Mouse (Mus musculus) heart, adult 11 months (tissue): ENCODE data around the gene Cxcr4.
A peak's percentile ranks its signal among the peaks of the same experiment; 100 is the strongest.

ENCODE experiments used
- DNase-seq: peaks from one replicate; pipeline ENCODE4 v3.0.0; 2022

Gene Cxcr4

DNA sequence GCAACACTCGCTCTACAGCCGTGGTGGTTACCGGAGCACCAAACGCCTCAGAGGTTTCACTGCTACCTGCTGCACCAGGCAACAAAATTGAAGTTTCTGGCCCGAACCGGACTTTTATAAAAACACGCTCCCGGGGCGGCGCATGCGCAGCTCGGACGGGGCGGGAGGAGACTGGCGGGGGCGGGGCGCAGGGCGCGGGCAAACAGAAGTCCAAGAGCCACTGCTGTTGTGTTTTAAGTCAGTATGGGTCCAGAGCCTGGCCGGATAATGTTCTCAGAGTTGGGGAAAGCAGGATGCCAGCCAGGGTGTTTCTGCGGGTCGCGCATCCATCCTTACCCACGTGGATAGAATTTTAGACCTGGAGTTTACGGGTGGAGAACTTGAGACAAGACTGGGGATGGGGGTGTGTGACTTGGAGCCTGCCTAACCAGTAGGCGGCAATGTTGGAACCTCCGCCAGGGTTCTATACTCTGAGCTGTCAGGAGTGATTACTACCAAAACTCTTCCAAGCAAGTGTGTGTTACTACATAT, at the start of gene Cxcr4:
Gene Cxcr4, minus strand, starts transcription at position 83 of the 531 bp plus-strand sequence.
- peak; percentile 99 for DNase-seq

DNA sequence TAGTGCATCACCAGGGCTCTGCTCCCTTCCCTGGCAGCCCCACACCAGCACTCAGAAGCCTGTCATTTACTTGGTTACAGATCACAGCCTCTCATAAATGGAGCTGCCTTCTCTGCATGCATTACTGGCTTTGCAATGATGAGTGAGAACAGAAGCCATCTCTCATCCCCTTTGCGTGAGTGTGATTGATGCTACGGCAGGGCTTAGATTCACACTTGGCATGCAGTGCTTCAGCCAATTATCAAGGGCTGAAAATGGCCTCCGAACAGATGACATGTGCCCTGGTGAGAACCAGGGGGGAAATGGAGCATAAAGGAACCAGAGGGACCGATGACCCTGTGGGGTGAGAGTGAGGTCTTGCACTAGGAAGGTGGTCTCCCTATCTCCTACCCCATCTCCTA, 47.6 kb upstream of the Cxcr4 start:
- no peak for DNase-seq

DNA sequence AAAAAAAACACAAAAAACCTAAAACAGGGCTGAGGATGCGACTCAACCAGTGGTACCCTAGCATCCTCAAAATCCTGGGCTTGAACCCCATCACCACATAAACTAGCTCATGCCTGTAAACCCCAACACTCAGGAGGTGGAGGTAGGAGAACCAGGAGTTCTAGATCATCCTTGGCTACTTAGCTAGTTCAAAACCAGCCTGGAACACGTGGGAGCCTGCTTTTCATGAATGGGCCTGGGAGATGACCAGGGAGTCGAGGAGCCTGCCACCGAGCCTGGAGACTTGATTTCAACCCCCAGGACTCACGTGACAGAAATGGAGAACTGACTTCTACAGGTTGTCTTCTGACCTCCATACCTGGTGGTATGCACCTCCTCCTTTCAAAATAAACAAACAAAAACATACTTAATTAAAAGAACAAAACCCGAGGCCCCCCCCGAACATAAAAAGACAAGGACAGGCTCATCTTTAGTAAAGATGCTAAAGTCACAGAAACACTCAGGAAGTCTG, 45.2 kb upstream of the Cxcr4 start:
- DNase-seq, result no peak

DNA sequence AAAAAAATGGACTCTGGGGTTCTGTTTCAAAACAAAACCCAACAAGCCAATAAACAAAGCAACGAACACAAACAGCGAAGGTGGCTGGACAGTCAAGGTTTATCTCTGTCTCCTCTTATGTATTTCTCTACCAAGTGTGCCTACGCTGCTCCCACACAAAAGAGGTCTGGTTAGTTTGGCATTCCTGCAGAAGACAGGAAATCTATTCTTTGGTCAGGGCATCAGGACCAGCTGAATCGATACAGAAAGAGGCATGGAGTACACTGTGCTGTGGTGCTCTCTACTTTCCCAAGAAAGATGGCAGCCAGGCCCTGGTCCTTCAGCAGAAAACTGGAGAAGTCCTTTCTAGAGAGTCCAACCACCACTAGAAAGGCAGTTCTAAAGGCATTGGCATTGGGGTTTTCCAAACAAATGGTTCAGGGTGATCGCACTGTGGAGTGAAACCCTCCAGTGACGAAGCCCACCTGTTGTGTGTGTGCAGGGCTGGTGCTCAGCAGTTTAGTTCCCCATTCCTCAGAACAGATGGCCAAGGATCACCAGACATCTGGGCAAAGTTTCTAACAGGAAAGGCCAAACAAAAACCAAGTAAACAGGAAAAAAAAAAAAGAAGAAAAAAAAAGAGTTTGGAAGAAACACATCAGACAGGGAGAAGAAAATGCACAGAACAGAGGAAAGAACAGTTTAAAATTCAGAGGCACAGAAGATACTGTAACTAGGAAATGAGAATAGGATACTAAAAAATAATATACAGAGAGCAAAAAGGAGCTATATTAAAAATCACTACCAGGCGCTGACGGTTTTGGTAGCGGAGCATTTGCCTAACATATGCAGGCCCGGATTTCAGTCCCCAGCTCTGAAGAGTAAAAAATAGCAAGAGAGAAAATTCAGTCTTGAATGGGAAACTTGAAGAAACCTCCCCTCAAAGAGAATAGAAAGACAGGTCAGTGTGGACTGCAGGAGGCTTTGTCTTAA, 44.5 kb upstream of the Cxcr4 start:
- no peak for DNase-seq

DNA sequence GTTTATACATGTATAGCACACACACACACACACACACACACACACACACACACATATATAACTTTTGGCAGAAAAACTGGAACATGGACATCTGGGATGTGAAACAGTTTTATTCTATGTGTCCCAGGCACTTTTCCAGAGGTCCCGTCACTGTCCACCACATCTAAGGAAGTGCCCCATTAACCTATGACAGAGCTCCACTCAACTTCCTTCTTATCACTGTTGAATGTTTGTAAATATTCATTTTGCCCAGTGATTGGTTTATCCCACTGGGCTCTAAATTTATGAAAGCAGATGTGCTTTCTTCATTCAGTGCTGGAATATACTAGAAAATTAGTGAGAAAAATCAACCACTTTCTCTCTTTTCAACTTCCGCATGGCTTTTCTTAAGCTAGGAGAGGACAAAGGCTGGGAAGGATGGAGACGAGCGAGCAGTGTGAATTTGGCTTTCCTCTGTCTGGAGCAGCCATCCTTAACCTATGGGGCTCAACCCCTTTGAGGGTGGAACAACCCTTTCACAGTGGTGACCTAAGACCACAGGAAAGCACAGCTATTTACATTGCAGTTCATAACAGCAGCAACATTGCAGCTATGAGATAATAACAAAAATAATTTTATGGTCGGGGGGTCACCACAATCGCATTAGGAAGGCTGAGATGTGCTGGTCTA, 41.8 kb upstream of the Cxcr4 start:
- DNase-seq, result no peak

DNA sequence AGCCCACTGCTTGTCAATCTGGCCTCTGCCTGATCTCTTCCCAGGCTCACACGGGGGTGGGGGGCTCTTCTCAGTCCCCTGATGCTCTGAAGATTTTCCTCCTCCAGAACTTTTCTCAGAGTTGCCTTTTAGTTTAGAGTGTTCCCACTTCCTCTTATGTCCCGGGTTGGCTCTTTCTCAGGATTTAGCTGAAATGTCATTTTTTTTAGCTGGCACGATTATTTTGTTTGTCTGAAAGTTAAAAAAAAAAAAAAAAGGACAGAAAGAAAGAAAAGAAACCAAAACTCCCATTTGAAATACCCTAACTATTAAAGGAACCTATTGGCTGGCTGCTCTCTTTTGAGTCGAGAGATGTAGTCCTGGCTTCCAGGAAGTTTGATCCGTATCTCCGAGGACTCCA, 40.4 kb upstream of the Cxcr4 start:
- DNase-seq, result no peak

DNA sequence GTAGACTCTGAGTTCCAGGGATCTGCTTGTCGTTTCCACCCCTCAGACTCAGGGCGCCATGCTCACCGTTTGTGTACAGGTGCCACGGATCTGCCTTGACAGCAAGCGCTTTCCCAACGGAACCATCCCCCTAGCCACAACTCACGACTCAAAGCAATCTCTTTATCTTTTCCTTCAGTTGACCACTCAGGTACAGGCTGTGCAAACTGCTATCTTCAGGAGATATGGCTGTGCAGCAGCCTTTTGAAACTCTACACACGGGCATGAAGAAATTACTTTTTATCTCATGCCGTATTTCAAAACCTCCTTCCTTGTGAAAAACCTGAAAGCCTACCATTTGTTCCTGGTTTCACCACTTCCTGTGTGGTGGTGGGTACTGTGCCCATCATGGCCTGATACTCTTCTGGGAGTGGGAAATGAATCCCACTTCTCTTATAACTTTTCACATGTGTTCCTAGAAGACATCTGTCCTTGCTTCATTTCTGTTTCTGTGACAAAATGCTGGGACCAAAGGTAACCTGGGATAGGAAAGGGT, 34.1 kb upstream of the Cxcr4 start:
- no peak for DNase-seq

DNA sequence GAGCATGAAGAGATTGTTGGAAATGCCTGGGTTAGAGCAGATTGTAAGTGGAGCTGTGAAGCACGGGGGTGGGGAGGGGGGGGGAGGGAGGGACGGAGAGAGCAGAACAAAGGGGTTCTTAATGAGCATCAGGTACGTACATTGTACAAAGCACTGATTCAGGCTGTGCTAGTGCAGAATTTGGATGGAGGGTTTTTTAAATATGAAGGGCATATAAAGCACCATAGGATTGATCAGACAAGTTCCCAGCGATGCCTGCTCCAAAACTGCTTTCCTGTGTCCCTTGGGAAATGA, 31.4 kb upstream of the Cxcr4 start:
- DNase-seq, result no peak

DNA sequence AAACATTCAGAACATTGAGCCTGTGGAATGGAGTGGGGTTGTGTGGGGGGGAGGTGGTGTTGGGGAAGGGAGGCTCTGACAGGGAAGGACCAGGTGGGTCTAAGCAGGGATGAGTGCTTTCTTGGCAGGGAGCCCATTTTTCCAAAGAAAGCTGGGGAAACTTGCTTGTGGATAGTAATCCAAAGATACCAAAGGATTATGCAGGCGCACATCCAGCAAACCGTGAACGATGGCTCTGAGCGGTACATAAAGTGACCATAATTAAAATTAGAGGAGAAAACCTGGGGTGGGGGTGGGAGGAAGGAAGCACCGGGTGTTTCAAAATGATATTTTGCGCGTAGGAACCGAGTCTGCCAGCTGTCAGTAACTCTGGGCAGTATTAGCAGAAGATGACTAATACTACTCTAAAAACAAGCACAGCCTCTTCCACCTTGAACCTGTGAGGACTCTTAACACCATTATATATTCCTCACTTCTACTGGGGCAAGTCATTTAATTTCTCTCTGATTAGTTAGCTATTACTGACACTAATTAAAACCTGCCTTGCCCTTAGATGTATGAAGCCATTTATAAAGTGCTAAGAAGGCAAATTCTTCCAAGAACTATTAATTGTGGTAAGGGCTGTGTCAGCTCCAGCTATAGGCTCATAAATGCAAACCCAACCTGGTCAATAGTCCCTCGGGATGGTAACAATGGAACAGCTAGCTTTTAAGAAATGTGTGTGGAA, 30.9 kb upstream of the Cxcr4 start:
- DNase-seq, result no peak

DNA sequence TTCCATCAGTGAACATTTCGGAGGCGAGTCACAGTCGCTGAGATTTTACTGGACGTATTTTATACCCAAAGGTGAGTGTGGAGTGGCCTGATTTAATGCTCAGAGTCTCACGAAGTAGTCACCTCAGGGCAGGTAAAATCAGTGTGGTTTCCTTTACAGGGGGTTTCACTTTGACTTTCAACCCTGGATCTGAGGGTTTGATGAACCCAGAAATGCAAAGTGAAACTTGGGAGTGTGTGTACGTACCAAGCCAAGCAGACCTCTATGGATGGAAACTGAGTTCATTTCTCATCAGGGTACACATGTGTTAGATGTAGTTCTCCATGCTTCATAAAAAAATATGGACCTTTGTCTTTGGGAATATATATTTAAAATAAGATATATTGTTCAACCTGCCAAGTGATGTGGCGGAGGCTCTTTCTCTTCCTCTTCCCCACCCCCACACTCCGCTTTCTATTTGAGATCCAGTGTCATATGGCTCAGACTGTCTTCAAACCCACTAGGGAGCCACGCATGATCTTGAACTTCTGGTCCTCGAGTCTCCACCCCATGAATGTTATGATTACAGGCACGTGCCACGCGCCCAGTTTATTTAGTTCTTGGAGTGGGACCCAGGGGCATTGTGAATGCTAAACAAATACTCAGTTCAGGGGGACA, 25.7 kb upstream of the Cxcr4 start:
- no peak for DNase-seq

DNA sequence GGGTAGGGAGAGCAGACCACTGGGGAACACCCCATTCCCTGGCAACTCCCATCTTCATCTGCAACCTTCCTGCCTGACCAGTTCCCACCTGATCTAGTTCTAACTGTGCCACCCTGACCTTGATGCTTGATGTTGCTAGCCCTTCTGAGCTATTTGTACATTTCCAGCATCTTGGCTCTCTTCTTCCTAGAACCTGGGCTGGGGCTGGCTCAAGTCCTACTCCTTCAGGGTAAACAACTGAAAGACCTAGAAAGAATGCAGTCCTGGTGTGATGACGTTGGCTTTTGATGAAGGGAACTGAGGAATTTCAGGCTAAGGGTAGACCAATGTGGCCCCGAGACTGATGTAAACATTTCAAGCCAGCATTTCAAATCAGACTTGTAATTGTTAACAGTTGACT, 24.5 kb upstream of the Cxcr4 start:
- no peak for DNase-seq

DNA sequence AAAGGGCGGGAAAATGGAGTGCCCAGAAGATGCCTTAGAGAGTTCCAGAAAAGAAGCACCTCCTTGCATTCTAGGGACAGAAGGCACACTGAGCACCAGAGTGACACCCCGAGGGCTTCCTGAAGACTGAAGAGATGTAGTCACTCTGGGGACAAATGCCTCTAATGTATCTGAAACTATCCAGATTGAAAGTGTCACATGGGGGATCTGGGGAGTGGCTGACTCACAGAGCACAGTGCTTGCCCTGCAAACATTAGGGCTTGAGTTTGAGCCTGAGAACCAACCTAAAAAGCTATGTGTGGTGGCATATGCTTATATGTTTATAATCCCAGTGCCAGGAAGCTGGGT, 23.3 kb upstream of the Cxcr4 start:
- DNase-seq, result no peak

DNA sequence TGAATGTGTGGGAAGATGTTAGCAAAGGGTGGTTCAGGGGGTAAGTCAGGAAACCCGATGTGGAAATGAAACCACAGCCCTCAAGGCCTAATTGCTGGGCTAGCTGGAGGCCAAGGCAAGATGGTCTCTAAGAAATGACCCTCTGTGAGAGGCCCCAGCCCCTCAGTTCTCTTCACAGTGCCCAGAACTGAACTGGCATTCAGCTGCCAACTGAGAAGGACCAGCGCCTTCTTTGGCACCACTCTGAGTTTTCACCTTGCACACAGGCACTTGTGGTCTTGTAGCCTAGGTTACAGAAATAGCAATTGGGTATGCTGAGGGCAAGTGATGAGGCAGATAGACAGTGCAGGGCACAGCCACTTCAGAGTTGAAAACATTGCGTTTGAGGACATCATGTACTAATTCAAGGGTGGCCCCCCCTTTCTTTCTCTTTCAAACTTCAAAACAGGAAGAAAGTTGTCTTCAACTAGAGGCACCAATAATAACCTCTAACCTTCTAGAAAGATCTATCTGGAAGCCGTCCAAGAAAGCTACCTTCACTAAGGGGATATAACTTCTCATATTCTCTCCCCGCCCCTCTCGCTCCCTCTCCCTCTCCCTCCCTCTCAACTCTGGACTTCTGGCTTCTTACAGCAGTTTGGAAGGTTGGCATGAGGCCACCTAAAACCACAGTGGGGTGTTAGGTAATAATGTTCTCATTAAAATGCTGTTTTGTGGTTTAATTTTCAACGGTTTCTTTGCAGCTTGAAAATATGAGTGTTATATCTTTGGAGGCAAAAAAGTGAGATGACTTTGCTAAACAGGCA, 22.8 kb upstream of the Cxcr4 start:
- peak; percentile 96 for DNase-seq

DNA sequence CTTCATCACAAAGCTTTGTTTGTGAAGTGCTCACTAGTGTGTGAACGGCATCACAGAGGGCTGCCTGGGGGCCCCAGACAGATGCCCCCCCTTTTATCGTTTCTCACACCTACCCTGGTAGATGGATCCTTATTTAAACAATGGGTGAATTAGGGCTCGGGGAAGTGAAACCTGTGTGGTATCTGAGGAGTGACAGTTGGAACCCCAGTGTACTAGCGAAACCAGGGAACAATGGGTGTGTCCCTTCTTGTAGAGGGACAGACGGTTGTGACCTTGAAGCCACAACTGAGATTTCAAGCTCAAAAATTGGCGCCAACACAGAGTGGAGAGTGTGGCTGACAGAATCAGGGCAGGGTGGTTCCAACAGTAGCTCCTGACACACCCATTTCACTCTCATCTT, 16.0 kb upstream of the Cxcr4 start:
- DNase-seq, result peak; percentile 94

DNA sequence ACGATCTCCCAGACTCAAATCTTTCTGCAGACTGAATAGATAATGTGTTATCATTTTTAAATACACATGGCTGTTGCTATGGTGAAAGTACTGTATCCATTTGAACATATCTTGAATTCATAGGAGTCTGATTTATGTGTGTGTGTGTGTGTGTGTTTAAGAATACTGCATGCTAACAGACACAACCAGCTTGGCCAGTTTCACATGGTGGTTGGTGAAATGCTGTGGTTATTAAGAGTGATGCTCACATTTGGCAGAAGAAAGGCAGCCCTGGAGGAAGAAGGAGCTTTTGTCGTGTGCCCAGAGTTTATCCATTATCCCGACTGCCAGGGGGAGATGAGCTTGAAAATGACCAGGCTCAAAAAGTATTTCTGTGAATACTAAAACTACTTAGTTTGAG, 15.3 kb upstream of the Cxcr4 start:
- peak; percentile 53 for DNase-seq

DNA sequence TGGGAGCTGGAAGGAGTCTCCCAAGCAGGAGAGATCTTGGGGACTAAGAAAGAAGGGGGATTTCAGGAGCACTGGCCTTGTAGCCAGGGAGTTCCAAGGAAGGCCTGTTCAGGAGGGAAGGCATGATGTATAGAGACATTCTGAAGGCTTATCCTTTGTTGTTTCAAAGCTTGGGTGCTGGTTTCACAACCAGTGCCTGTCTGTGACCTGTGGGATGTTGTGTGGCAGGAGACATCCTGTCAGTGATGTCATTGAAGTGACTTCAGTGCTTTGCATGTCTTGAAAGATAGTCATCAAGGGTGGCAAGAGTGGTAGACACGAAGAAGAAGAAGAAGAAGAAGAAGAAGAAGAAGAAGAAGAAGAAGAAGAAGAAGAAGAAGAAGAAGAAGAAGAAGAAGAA, 13.7 kb upstream of the Cxcr4 start:
- DNase-seq, result peak; percentile 64

DNA sequence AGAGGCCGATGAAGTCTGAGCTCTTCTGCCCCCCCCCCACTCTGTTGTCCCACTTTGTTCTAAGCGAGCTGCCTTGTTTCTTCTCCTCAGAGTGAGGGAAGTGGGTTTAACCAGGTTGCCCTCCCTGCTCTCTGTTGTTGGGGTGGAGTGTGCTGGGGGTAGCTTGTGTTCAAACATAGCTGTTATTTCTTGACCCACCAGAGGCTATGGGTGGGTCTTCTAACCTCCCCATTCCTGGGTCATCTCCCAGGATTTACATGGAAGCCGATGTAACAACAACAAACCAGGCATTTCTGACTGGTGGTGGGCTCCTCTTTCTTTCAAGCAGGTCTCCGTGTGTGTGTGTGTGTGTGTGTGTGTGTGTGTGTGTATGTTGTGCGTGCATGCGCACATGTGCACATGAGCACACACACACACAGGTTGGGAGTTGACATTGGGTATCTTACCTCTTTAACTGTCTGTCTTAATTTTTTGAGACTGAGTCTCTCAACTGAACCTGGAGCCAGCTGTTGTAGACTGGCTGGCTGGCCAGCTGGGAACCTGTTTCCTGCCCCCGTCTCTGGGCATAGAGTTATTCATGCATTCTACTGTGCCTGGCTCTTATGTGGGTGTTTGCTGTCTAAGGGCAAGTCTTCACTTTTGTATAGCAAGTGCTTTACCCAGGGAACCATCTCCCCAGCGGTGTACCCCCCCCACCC, 10.7 kb upstream of the Cxcr4 start:
- DNase-seq, result no peak

DNA sequence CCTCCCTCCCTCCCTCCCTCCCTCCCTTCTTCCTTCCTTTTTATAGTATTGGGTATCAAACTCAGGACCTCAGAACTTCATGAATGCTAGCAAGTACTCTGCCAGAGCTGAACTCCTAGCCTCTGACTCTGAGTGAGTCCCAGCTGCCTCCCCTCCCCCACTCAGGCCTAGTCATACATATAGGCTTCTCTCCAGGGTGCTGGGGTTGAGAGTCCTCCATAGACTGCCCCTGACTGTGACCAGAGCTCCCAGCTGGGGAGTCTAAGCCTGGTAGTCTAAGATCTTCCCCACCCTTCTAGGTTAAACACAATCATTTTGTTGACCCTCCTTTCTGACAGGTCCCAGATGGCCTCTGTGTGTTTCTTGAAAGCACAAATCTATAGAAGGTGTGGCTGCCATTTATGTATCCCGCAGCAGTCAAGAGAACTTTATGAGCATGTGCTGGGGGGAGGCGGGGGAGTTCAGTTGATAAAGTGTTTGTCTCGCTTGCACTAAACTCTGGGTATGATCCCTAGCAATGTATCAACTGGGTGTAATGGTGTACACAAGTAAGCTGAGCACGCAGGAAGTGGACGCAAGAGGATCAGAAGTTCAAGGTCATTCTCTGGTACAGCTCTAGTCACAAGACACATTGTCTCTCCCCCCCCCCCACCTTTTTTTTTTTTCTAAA, 10.1 kb upstream of the Cxcr4 start:
- DNase-seq, result no peak

DNA sequence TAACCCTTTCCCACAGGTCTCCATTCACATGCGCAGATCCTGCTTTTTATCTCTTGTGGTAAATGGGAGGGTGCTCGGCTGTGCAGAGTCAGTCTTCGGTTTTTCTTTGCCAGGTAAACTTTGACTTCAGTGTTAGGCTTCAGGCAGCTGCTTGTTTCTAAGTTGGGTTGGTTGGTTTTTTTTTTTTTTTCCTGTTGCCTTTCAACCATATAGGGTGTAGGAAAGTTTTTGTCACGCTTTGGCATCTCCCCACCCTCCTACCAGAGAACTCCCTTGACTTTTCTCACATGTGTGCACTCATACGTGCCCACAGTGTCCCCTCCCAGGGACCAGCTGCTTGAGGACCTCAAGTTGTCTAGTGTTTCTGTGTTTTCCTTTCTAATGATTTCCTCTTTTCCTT, 9.2 kb upstream of the Cxcr4 start:
- DNase-seq, result no peak

DNA sequence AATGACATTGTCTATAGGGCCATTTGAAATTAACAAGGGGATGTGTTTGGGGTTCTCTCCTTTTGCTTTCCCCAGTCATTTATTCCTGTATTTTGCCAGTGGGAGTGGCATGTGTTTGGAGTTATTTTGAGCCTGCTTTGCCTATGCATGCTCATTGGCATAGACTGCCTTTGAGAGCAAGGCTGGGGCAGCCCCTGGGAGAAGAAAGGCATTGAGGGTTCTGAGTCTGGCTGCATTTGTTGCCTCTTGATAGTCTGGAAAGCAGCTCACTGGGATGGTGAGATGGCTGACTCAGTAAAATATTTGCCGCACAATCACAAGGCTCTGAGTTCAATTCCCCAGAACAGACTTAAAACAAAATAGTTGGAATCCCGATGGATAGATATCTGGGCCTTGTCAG, 8.5 kb upstream of the Cxcr4 start:
- DNase-seq, result no peak
